Mouse (Mus musculus): ENCODE results near the gene Ddx6.

Gene Ddx6

GRCm38 (mm10) chr9:44587262-44588160 lies 17.2 kb upstream of the Ddx6 start:
- POLR2A ChIA-PET, result interaction anchor here (0.6 to 19.6 kb wide), 31 partner anchors 8 to 793 kb away, joined by 3 to 427 read pairs (median 3); partner anchors contain the start of genes Ddx6 (in 4 of the 4), Cxcr5 (in 1 of the 4), Foxr1 (in 1 of the 4) and H2afx (in 1 of the 4)
- CTCF ChIA-PET, result interaction anchor here in 3 of 4 experiments (0.6 to 0.8 kb wide), 7 partner anchors 8 to 212 kb away, joined by 3 to 11 read pairs (median 4); no protein-coding TSS in a partner anchor

GRCm38 (mm10) chr9:44588605-44589004 lies 16.1 kb upstream of the Ddx6 start:
- POLR2A ChIA-PET, result interaction anchor here (0.6 to 19.6 kb wide), 11 partner anchors 11 to 1642 kb away, joined by 3 to 427 read pairs (median 4); partner anchors contain the start of gene Ddx6 (in 3 of the 4)
- CTCF ChIA-PET, result no interaction called here

- ChIA-PET CTCF (no interaction called here), POLR2A (interaction anchor here (0.6 to 19.6 kb wide), 18 partner anchors 10 to 1873 kb away, joined by 3 to 427 read pairs (median 4); partner anchors contain the start of gene Ddx6 (in 4 of the 4))
Measured at GRCm38 (mm10) chr9:44589095-44589494, 15.6 kb upstream of the Ddx6 start.

GRCm38 (mm10) chr9:44590969-44591368 lies 13.7 kb upstream of the Ddx6 start:
- CTCF ChIA-PET, result interaction anchor here in 1 of 4 experiments (0.6 kb wide), 1 partner anchor 26 kb away, joined by 3 read pairs; no protein-coding TSS in a partner anchor
- POLR2A ChIA-PET, result interaction anchor here (0.5 to 19.6 kb wide), 17 partner anchors 9 to 759 kb away, joined by 3 to 427 read pairs (median 5); partner anchors contain the start of genes Ddx6 (in 4 of the 4) and H2afx (in 1 of the 4)

GRCm38 (mm10) chr9:44591595-44592188 lies 13.0 kb upstream of the Ddx6 start:
- ChIA-PET CTCF (interaction anchor here in 2 of 4 experiments (1.1 kb wide), 2 partner anchors 60 to 81 kb away, joined by 3 to 4 read pairs; no protein-coding TSS in a partner anchor), POLR2A (interaction anchor here (0.9 to 19.6 kb wide), 25 partner anchors 7 to 758 kb away, joined by 3 to 427 read pairs (median 4); partner anchors contain the start of genes Ddx6 (in 4 of the 4), H2afx (in 2 of the 4), Cxcr5 (in 1 of the 4) and Trappc4 (in 1 of the 4))

- POLR2A ChIA-PET, result interaction anchor here (0.8 to 19.6 kb wide), 24 partner anchors 9 to 262 kb away, joined by 3 to 427 read pairs (median 3); partner anchors contain the start of genes Ddx6 (in 4 of the 4), Ccdc84 (in 1 of the 4), Rps25 (in 1 of the 4) and Trappc4 (in 1 of the 4)
- CTCF ChIA-PET, result interaction anchor here in 3 of 4 experiments (0.6 to 1.4 kb wide), 3 partner anchors 53 to 107 kb away, joined by 3 read pairs; no protein-coding TSS in a partner anchor
Measured at GRCm38 (mm10) chr9:44593221-44593620, 11.5 kb upstream of the Ddx6 start.

GRCm38 (mm10) chr9:44593886-44594285 lies 10.8 kb upstream of the Ddx6 start:
- POLR2A ChIA-PET, result interaction anchor here (1.0 to 19.6 kb wide), 8 partner anchors 10 to 177 kb away, joined by 3 to 427 read pairs (median 12); partner anchors contain the start of gene Ddx6 (in 4 of the 4)

GRCm38 (mm10) chr9:44594901-44595536 lies 9.7 kb upstream of the Ddx6 start:
- CTCF ChIA-PET, result interaction anchor here (0.5 to 1.4 kb wide), 9 partner anchors 8 to 468 kb away, joined by 3 to 7 read pairs (median 3); partner anchors contain the start of genes Ddx6 (in 2 of the 4) and Upk2 (in 1 of the 4)
- POLR2A ChIA-PET, result interaction anchor here (0.5 to 4.0 kb wide), 78 partner anchors 8 to 755 kb away, joined by 3 to 92 read pairs (median 4); partner anchors contain the start of genes Ddx6 (in 4 of the 4), Bcl9l (in 2 of the 4), Abcg4 (in 1 of the 4) and Arcn1 (in 1 of the 4)

More at GRCm38 (mm10) chr9:44593886-44594285, 10.8 kb upstream of the Ddx6 start:
- CTCF ChIA-PET, result no interaction called here

GRCm38 (mm10) chr9:44595537-44595930 lies 9.2 kb upstream of the Ddx6 start:
- CTCF ChIA-PET, result interaction anchor here (0.5 to 1.4 kb wide), 9 partner anchors 8 to 468 kb away, joined by 3 to 7 read pairs (median 3); partner anchors contain the start of genes Ddx6 (in 2 of the 4) and Upk2 (in 1 of the 4)
- POLR2A ChIA-PET, result interaction anchor here (0.5 to 4.0 kb wide), 78 partner anchors 9 to 754 kb away, joined by 3 to 92 read pairs (median 4); partner anchors contain the start of genes Ddx6 (in 4 of the 4), Bcl9l (in 2 of the 4), Abcg4 (in 1 of the 4) and Arcn1 (in 1 of the 4)

GRCm38 (mm10) chr9:44597742-44598141 lies 7.0 kb upstream of the Ddx6 start:
- CTCF ChIA-PET, result interaction anchor here in 1 of 4 experiments (1.2 kb wide), 1 partner anchor 96 kb away, joined by 3 read pairs; no protein-coding TSS in a partner anchor
- POLR2A ChIA-PET, result interaction anchor here (0.6 to 22.4 kb wide), 24 partner anchors 7 to 791 kb away, joined by 3 to 427 read pairs (median 5); partner anchors contain the start of genes Ddx6 (in 2 of the 4), Trappc4 (in 2 of the 4), Bcl9l (in 1 of the 4) and Ccdc84 (in 1 of the 4)

GRCm38 (mm10) chr9:44598899-44599495 lies 5.7 kb upstream of the Ddx6 start:
- ChIA-PET CTCF (interaction anchor here in 2 of 4 experiments (0.6 to 1.4 kb wide), 3 partner anchors 97 to 1024 kb away, joined by 3 read pairs; no protein-coding TSS in a partner anchor), POLR2A (interaction anchor here (0.6 to 22.4 kb wide), 20 partner anchors 8 to 264 kb away, joined by 3 to 427 read pairs (median 6); partner anchors contain the start of genes Arcn1 (in 1 of the 4), Bcl9l (in 1 of the 4), Ccdc84 (in 1 of the 4) and H2afx (in 1 of the 4))

- ChIA-PET CTCF (interaction anchor here in 3 of 4 experiments (0.6 to 1.4 kb wide), 3 partner anchors 97 to 1025 kb away, joined by 3 read pairs; no protein-coding TSS in a partner anchor), POLR2A (interaction anchor here in 3 of 4 experiments (0.6 to 22.4 kb wide), 23 partner anchors 8 to 265 kb away, joined by 3 to 427 read pairs (median 4); partner anchors contain the start of genes Arcn1 (in 1 of the 3), Ccdc84 (in 1 of the 3), H2afx (in 1 of the 3) and Ift46 (in 1 of the 3))
Measured at GRCm38 (mm10) chr9:44599616-44600015, 5.1 kb upstream of the Ddx6 start.

GRCm38 (mm10) chr9:44600801-44601200 lies 3.9 kb upstream of the Ddx6 start:
- ChIA-PET CTCF (no interaction called here), POLR2A (interaction anchor here in 3 of 4 experiments (0.6 to 22.4 kb wide), 13 partner anchors 10 to 292 kb away, joined by 3 to 427 read pairs (median 5); partner anchors contain the start of genes Ccdc84 (in 1 of the 3), Rps25 (in 1 of the 3) and Trappc4 (in 1 of the 3))

GRCm38 (mm10) chr9:44602766-44603165 lies 1.9 kb upstream of the Ddx6 start:
- CTCF ChIA-PET, result interaction anchor here in 3 of 4 experiments (0.7 to 1.9 kb wide), 5 partner anchors 8 to 683 kb away, joined by 3 to 7 read pairs (median 4); partner anchors contain the start of gene Bcl9l (in 1 of the 3)
- POLR2A ChIA-PET, result interaction anchor here (0.6 to 22.4 kb wide), 56 partner anchors 7 to 270 kb away, joined by 3 to 427 read pairs (median 5); partner anchors contain the start of genes Arcn1 (in 2 of the 4), Ccdc84 (in 2 of the 4), Ift46 (in 2 of the 4) and Bcl9l (in 1 of the 4)

GRCm38 (mm10) chr9:44603454-44604289 lies 1.0 kb upstream of the Ddx6 start:
- CTCF ChIA-PET, result interaction anchor here (0.7 to 2.3 kb wide), 12 partner anchors 8 to 684 kb away, joined by 3 to 19 read pairs (median 4); partner anchors contain the start of genes Bcl9l (in 1 of the 4) and Upk2 (in 1 of the 4)
- POLR2A ChIA-PET, result interaction anchor here (0.6 to 22.4 kb wide), 98 partner anchors 7 to 493 kb away, joined by 3 to 427 read pairs (median 5); partner anchors contain the start of genes Arcn1 (in 3 of the 4), Bcl9l (in 3 of the 4), Ift46 (in 3 of the 4) and Ccdc84 (in 2 of the 4)
